Mouse (Mus musculus): ENCODE measurements around the gene Fgl2. TPM values are rescaled to one million over a fixed set of nuclear protein-coding genes. Genes with fewer than 3 reads are reported as not detected.
"Not testable (repeated sequence)": the region's sequence is repeated elsewhere in the genome, so short reads cannot be mapped to it uniquely, and the experiment has no call there.

Gene Fgl2
- 2.0 and 2.3 TPM in 2 replicates for polyA plus RNA-seq (2016; fragmentation: Nextera tagmentation; extraction: Ambion mirVana)

DNA sequence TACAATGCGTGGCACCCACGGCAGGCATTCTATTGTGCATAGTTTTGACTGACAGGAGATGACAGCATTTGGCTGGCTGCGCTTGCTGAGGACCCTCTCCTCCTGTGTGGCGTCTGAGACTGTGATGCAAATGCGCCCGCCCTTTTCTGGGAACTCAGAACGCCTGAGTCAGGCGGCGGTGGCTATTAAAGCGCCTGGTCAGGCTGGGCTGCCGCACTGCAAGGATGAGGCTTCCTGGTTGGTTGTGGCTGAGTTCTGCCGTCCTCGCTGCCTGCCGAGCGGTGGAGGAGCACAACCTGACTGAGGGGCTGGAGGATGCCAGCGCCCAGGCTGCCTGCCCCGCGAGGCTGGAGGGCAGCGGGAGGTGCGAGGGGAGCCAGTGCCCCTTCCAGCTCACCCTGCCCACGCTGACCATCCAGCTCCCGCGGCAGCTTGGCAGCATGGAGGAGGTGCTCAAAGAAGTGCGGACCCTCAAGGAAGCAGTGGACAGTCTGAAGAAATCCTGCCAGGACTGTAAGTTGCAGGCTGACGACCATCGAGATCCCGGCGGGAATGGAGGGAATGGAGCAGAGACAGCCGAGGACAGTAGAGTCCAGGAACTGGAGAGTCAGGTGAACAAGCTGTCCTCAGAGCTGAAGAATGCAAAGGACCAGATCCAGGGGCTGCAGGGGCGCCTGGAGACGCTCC is at the start of gene Fgl2:
TSS of gene Fgl2 (plus strand) at position 150 of the 687 bp plus-strand sequence.
- no peaks in the 10 kb centered on the region for H3K36me3 ChIP-seq
- no peaks in the 10 kb centered on the region for H3K9me3 ChIP-seq (replicated peaks)
- peak; percentile 80 for DNase-seq (ENCODE audit: low spot score)
- 6% methylated on average over 31 of the region's 31 CpGs for WGBS
- H3K27ac ChIP-seq (replicated peaks): peak within 1 kb of the TSS; percentile 86
- peaks cover 21% of the 10 kb centered on the region for H3K4me1 ChIP-seq
- peaks cover 14% of the 10 kb centered on the region for H3K27me3 ChIP-seq (ENCODE audit: low read depth, poor library complexity, severe bottlenecking)
- peak within 1 kb of the TSS; percentile 67 for H3K4me3 ChIP-seq

DNA sequence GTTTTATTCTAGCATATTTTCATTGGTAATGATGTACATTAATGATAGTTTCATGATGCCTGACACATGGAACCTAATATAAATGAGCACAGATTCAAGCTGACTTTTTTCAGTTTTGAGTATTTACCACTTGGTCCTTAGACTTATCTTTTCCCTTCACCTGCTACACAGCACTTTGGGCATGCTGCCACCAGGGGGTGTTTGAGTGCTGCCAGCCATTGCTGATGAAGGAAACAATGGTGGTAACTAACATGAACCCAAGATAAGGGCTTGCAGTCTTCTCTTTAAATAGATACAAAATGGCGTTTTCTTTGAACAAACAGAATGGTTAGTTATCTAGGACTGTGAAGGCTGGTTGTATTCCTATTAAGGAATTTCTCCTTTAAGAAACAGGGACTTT is 45.9 kb upstream of the Fgl2 start:
- DNase-seq (ENCODE audit: low spot score): peak; percentile 66
- no peak overlapping the region for H3K27ac ChIP-seq (replicated peaks)
- no peak overlapping the region for H3K4me3 ChIP-seq
- H3K36me3 ChIP-seq: no peaks in the 10 kb centered on the region
- peaks cover 20% of the 10 kb centered on the region for H3K4me1 ChIP-seq
- H3K9me3 ChIP-seq (replicated peaks): no peaks in the 10 kb centered on the region
- no peaks in the 10 kb centered on the region for H3K27me3 ChIP-seq (ENCODE audit: low read depth, poor library complexity, severe bottlenecking)
- 49% methylated on average over 1 of the region's 1 CpGs for WGBS

DNA sequence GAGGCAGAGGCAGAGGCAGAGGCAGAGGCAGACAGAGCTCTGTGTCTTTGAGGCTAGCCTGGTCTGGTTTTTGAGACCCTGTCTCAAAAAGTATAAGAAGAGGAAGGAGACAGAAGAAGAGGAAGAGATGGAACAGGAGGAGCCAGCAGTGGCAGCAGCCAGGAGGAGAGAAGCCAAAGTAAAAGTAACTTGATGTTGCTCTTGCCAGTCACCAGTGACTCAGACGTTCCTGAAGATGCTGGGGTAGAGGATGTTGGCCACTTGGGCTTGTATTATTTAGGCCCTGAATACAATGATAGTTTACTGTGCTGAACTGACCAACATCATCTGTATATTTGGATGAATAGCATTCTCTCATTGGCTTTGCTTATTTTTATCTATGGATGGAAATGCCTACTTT is 43.9 kb upstream of the Fgl2 start:
- Histone ChIP-seq H3K4me1 (peaks cover 20% of the 10 kb centered on the region), H3K4me3 (no peak overlapping the region), H3K36me3 (no peaks in the 10 kb centered on the region), H3K27ac (replicated peaks) (no peak overlapping the region), H3K27me3 (ENCODE audit: low read depth, poor library complexity, severe bottlenecking) (no peaks in the 10 kb centered on the region), H3K9me3 (replicated peaks) (no peaks in the 10 kb centered on the region)
- 86% methylated on average over 1 of the region's 1 CpGs for WGBS
- DNase-seq (ENCODE audit: low spot score): no peak

DNA sequence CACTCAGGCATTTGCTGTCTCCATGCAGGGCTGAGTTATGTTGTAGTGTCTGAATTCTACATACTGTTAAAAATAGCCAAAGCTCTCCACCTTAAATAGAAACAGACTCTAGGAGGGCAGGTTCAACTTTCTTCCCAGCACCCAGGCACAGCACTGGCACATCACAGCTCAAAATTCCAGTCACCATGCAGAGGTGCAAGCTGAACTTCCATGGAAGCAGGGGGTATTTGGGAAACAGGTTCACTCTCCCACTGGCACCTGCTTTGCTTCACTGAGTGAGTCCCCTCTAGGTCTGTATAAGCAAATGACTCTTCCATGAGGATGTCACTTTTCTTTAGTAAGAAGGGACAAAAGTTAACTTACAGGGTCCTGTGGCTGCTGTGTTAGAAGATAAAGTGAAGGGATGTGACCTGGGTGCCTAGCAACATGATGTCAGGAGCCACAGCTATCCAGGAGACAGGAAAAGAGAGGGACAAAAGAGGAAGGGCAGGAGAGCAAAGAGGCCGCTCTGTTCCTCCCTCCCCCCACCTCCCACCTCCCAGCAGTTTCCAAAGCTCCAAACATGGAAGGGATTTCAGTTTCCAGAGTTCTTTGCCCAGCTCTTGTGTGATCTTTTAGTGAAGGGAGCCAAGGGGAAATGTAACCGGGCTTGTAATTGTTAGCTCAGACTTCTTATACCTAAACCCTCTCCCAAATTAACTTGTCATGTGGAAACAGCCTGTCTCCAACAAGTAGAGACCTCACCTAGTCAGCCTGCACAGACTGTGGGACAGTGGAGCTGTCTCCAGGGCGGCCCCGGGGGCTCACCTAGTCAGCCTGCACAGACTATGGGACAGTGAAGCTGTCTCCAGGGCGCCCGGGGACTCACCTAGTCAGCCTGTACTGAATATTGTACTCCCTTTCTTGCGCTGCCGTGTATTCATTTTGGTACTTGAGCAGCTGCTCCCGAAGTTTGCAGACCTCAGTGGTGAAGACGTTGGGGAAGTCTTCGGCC is 42.5 kb upstream of the Fgl2 start:
- peak; percentile 26 for DNase-seq (ENCODE audit: low spot score)
- H3K27ac ChIP-seq (replicated peaks): peak overlapping the region; percentile 78
- H3K27me3 ChIP-seq (ENCODE audit: low read depth, poor library complexity, severe bottlenecking): no peaks in the 10 kb centered on the region
- 42% methylated on average over 11 of the region's 11 CpGs for WGBS
- peaks cover 20% of the 10 kb centered on the region for H3K4me1 ChIP-seq
- 0 out of 2 replicates have a peak, but pooled peaks cover 3% of the 10 kb centered on the region for H3K9me3 ChIP-seq (replicated peaks)
- 0 out of 2 replicates have a peak overlapping the region, but pooled peaks have one; percentile 21 for H3K4me3 ChIP-seq
- H3K36me3 ChIP-seq: no peaks in the 10 kb centered on the region

DNA sequence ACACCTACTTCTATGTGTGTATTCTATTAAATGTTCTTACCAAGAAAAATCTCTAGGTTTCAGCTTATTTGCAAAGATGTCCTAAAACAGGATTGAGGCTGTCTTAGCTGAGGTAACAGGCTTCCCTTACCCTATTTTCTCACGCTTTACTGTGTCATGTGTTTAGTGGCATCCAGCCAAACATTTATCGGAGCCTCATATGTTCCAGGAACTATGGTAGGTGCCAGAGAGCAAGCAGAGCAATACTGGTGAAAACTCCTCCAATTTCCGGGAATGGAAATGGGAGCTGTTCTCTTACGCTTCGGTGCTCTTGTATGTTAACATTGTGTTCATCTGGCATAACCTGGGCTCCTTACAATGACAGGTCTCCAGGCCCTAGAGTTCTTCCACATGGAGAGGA is 40.8 kb upstream of the Fgl2 start:
- H3K27ac ChIP-seq (replicated peaks): no peak overlapping the region
- DNase-seq (ENCODE audit: low spot score): no peak
- H3K9me3 ChIP-seq (replicated peaks): 0 out of 2 replicates have a peak, but pooled peaks cover 3% of the 10 kb centered on the region
- H3K4me3 ChIP-seq: no peak overlapping the region
- no peaks in the 10 kb centered on the region for H3K36me3 ChIP-seq
- peaks cover 20% of the 10 kb centered on the region for H3K4me1 ChIP-seq
- H3K27me3 ChIP-seq (ENCODE audit: low read depth, poor library complexity, severe bottlenecking): no peaks in the 10 kb centered on the region
- WGBS: 92% methylated on average over 5 of the region's 5 CpGs

DNA sequence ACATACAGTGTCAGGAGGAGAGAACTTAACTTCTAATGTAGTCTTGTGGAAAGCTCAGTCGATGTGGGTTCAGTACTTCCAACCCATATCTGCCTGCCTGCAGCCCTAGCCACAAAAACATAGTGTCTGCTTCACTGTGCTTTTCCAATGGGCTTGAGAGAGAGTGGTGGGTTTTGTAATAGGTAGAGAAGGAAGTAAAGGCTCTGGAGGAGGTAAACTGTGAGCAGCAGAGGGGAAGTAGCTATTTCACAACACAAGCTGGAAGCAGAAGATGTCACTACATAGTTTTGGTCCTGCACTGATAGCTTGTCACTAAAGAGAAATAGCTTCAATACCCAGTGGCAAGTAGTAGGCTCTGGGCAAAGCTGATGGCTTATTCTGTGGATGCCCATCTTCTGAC is 40.3 kb upstream of the Fgl2 start:
- 92% methylated on average over 1 of the region's 1 CpGs for WGBS

DNA sequence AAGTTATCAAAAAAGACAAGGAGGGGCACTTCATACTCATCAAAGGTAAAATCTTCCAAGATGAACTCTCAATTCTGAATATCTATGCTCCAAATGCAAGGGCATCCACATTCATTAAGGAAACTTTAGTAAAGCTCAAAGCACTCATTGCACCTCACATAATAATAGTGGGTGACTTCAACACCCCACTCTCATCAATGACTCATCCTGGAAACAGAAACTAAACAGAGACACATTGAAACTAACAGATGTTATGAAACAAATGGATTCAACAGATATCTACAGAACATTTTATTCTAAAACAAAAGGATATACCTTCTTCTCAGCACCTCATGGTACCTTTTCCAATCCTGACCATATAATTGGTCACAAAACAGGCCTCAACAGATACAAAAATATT is 30.2 kb upstream of the Fgl2 start:
- not testable (repeated sequence) for H3K4me3 ChIP-seq; H3K4me1 ChIP-seq; H3K27ac ChIP-seq (replicated peaks); H3K27me3 ChIP-seq (ENCODE audit: low read depth, poor library complexity, severe bottlenecking); H3K36me3 ChIP-seq; H3K9me3 ChIP-seq (replicated peaks); DNase-seq (ENCODE audit: low spot score)

More for the DNA sequence above, 40.3 kb upstream of the Fgl2 start:
- Histone ChIP-seq H3K27me3 (ENCODE audit: low read depth, poor library complexity, severe bottlenecking) (no peaks in the 10 kb centered on the region), H3K36me3 (no peaks in the 10 kb centered on the region), H3K4me3 (no peak overlapping the region), H3K9me3 (replicated peaks) (0 out of 2 replicates have a peak, but pooled peaks cover 3% of the 10 kb centered on the region), H3K27ac (replicated peaks) (no peak overlapping the region), H3K4me1 (peaks cover 20% of the 10 kb centered on the region)
- no peak for DNase-seq (ENCODE audit: low spot score)

DNA sequence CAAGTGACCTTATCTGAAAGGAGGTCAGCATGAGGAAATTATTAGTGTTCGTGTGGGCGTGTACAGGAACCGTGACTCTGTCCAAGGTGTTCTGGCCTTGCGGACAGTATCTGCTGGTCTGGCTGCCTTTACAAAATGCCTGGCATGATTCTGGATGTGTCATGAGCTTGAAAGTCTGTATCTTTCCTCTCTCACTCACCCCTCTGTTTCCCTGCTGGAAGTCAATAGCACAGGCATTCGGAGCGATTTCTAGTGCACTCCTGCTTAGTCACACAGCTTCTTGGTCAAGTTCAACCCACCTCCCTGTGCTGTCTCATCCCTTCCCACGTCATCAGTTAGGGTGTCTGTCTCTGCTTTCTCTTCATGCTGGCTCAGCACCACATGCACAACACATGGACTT is 24.1 kb upstream of the Fgl2 start:
- WGBS: 90% methylated on average over 7 of the region's 7 CpGs
- no peaks in the 10 kb centered on the region for H3K9me3 ChIP-seq (replicated peaks)

DNA sequence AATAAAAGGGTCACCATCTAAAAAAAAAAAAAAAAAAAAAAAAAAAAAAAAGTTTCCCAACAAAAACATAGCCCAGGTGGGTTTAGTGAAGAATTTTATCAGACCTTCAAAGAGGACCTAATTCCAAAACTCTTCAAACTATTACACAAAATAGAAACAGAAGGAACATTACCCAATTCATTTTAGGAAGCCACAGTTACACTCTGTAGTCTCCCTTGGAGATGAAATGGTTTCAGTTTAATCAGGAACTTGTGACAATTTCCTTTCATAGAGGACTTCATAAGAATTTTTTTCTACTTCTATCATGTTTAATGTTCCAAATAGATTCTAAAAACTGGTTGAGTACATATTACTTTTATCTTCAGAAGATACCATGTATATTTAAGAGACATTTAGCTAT is 20.8 kb upstream of the Fgl2 start:
- no peaks in the 10 kb centered on the region for H3K9me3 ChIP-seq (replicated peaks)
- no peak overlapping the region for H3K27ac ChIP-seq (replicated peaks)
- H3K36me3 ChIP-seq: no peaks in the 10 kb centered on the region
- H3K4me3 ChIP-seq: no peak overlapping the region
- peaks cover 20% of the 10 kb centered on the region for H3K4me1 ChIP-seq
- no peaks in the 10 kb centered on the region for H3K27me3 ChIP-seq (ENCODE audit: low read depth, poor library complexity, severe bottlenecking)
- no peak for DNase-seq (ENCODE audit: low spot score)

More for the DNA sequence above, 24.1 kb upstream of the Fgl2 start:
- Histone ChIP-seq H3K36me3 (no peaks in the 10 kb centered on the region), H3K4me3 (no peak overlapping the region), H3K27me3 (ENCODE audit: low read depth, poor library complexity, severe bottlenecking) (no peaks in the 10 kb centered on the region), H3K4me1 (peaks cover 3% of the 10 kb centered on the region), H3K27ac (replicated peaks) (no peak overlapping the region)
- no peak for DNase-seq (ENCODE audit: low spot score)

DNA sequence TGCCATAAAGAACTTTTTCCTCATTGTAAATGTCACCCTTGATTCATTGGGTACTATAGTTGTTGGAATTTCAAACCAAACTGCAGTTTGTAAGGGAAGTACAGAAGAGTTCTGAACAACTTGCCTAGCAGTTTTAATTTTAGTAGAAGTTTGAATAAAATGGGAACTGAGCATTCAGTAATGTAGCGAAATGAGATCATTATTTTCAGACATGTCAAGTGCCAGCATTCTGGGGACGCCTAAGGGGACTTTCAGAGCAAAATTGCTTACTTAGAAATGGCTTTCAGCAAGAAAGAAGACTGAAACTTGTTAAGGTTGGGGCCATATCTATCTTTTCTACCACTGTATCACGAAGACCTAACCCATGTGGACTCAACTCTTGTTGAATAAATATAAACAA is 13.8 kb upstream of the Fgl2 start:
- H3K27me3 ChIP-seq (ENCODE audit: low read depth, poor library complexity, severe bottlenecking): no peaks in the 10 kb centered on the region
- 87% methylated on average over 3 of the region's 3 CpGs for WGBS
- DNase-seq (ENCODE audit: low spot score): no peak
- no peak overlapping the region for H3K4me3 ChIP-seq
- no peaks in the 10 kb centered on the region for H3K36me3 ChIP-seq
- H3K27ac ChIP-seq (replicated peaks): no peak overlapping the region
- H3K4me1 ChIP-seq: peaks cover 15% of the 10 kb centered on the region
- no peaks in the 10 kb centered on the region for H3K9me3 ChIP-seq (replicated peaks)

DNA sequence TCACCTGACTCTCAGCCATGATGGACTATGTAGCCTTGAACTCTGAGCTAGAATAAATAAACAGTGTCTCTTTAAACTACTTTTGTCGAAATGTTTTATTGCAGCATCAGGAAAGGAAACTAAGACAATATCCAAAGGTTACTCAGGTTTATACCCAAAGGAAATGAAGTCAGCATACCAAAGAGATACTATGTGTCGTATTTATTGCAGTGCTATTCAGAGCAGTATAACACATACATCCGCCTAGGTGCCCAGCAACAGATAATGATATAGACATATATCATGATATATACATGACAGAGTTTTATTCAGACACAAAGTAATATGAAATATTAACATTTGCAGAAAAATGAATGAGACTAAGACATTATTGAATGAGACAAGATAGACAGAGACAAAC is 9.1 kb upstream of the Fgl2 start:
- 88% methylated on average over 3 of the region's 3 CpGs for WGBS
- no peak for DNase-seq (ENCODE audit: low spot score)
- Histone ChIP-seq H3K4me3 (no peak overlapping the region), H3K36me3 (no peaks in the 10 kb centered on the region), H3K4me1 (peaks cover 14% of the 10 kb centered on the region), H3K9me3 (replicated peaks) (no peaks in the 10 kb centered on the region), H3K27ac (replicated peaks) (no peak overlapping the region), H3K27me3 (ENCODE audit: low read depth, poor library complexity, severe bottlenecking) (no peaks in the 10 kb centered on the region)

DNA sequence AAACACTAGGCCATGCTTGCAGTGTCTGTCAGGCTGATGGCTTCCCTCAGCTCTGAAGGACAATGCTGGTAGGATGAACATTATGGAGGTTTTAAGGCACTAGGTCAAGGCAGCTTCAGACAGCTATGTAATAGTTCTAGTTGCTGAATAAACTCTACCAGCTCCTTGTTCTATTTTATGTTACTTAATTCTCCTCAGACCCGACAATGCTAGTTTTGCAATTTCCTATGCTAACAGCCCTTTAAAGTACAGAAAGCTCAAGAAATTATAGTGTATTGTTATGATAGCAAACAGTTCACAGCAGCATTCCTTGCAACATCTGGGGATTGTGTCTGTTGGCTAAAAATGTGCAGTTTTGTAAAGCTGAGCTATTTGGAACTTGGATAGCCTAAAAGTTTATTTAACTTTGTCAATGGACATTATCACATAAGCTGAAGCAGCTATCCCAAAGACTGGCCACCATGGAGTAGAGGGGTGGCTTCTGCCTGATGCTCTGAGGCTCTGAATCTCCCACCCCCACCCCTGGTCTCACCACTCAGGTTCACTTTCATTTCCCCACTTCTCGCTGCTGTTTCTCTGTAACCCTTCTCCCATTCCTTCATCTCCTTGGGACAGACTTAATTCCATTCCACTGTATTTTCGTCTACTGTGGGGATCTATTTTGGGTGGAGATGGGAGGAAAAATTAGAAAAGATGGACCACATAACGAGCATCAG is 5.9 kb upstream of the Fgl2 start:
- Histone ChIP-seq H3K4me3 (no peak overlapping the region), H3K4me1 (peaks cover 14% of the 10 kb centered on the region), H3K9me3 (replicated peaks) (no peaks in the 10 kb centered on the region), H3K27ac (replicated peaks) (0 out of 2 replicates have a peak overlapping the region, but pooled peaks have one; percentile 20), H3K36me3 (no peaks in the 10 kb centered on the region), H3K27me3 (ENCODE audit: low read depth, poor library complexity, severe bottlenecking) (0 out of 2 replicates have a peak, but pooled peaks cover under 1% of the 10 kb centered on the region)
- 70% methylated on average over 4 of the region's 4 CpGs for WGBS
- DNase-seq (ENCODE audit: low spot score): no peak

Data from midbrain, embryonic 10.5 days (tissue).